Mouse (Mus musculus): ENCODE data around the gene Epha10. TPM values are rescaled to one million over a fixed set of nuclear protein-coding genes. Genes with fewer than 3 reads are reported as not detected.
"Not testable (repeated sequence)": the region's sequence is repeated elsewhere in the genome, so short reads cannot be mapped to it uniquely, and the experiment has no call there.

Gene Epha10
- polyA plus RNA-seq, 1 experiment from 2014 or later = 1.3 TPM

DNA sequence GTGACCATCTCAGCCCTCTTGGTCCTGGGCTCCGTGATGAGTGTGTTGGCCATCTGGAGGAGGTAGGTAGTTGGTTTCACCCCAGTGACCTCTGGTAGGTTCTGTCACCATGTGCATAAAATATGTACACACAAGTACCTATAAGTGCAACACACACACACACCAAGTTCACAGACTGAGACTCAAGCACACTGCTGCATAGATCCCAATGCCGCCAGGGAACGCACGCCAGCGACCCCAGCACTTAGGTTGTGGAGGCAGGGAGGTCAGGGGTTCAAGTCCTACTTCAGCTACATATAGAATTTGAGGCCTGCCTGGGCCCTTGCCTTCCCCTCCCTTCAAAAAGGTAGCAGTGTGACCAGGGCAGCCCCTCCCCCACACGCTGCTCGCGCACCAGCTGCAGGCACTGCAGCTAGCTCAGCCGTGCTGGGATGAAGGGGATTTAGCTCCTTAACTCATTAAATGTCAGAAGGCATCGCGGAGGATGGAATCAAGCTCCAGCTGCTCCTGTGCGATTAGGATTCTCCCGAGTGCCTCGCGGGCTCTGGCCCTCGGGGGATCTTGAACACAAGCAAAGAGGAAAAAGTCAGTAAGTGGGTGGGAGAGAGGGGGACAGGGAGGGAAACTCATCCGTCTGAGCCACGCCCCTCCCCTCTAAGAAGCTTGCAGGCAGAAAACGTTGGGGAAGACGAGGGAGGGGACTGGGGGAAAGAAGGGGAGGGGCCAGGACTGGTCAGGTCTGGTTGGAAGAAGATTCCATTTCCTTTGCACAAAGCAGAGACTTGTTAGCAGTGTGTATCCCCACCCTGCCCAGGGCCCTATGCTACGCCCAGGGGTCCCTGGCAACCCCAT, 25.5 kb downstream of the Epha10 start:
- Histone ChIP-seq H3K36me3 (replicated peaks) (no peaks in the 10 kb centered on the region), H3K9me3 (no peaks in the 10 kb centered on the region), H3K27ac (peak overlapping the region; percentile 84), H3K27me3 (ENCODE audit: poor library complexity, severe bottlenecking) (peaks cover 16% of the 10 kb centered on the region), H3K4me1 (peaks cover 37% of the 10 kb centered on the region), H3K4me3 (peak overlapping the region; percentile 47)
- DNase-seq (ENCODE audit: extremely low spot score, low spot score) = peak; percentile 76
- 5% methylated on average over 21 of the region's 21 CpGs for WGBS

DNA sequence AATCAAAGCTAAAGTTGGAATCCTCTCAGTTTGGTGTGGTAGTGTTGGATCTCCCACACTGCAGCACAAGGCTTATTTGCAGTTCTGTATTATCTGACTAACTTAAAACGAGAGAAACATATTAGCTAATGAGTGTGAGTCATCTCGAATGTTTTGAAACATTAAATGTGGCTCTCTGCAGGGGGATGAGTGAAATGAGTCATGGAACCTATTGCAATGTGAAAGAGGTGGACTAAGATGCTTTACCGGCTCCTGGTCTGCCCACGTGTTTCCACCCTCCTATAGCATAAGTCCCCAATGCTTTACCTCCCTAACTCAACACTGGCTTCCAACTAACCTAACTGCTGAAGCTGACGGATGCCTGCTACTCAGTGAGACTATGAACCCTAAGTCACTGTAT, 47.4 kb downstream of the Epha10 start:
- Histone ChIP-seq H3K36me3 (replicated peaks) (peaks cover 83% of the 10 kb centered on the region), H3K9me3 (no peaks in the 10 kb centered on the region), H3K4me1 (no peaks in the 10 kb centered on the region), H3K27me3 (ENCODE audit: poor library complexity, severe bottlenecking) (no peaks in the 10 kb centered on the region), H3K4me3 (no peak overlapping the region), H3K27ac (no peak overlapping the region)
- WGBS = 92% methylated on average over 5 of the region's 5 CpGs
- DNase-seq (ENCODE audit: extremely low spot score, low spot score) = no peak

DNA sequence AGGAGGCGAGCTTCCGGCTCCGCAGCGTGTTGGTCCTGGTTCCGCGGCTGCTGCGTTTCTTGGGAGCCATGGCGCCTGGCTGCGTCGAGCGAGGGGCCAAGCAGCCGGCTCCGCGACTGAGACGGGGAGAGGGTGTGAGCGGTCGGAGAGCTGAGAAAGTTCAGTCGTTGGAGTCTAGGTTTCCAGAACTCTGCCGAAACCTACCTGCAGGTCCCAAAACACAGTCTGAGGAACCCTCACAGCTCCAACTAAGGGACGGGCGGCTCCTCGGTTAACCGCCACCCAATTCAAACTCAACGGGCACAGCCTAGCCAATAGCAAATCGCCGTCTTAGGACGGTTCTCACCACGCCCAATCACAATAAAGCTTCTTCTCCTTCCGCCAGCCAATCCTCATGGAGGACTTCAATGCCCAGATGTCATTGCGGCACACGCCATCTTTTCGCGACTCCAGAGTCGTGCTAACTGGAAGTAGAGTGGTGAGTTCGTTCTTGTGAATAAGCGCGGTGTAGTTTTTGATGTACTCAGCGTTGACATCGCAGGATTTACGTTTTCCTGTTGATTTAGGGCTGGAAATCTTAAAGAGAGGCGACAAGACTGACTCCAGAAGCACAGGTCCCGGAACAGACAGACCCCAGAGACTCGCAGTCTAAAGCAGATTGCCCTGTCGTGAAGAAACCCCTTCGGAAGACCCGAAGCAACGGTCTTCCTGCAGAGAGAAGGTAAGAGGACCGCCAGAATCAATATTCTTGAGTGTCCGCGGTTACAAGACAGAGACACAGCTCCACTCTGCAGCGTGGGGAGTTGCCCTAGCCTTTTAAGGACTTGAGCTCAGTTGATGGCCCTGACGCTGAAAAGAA, 56.1 kb downstream of the Epha10 start, which contains the start of gene 9930104L06Rik:
9930104L06Rik (plus strand) TSS at position 436 of the 859 bp plus-strand sequence.
- WGBS = under 1% methylated on average over 52 of the region's 52 CpGs
- peak within 1 kb of the TSS; percentile 94 for H3K27ac ChIP-seq

DNA sequence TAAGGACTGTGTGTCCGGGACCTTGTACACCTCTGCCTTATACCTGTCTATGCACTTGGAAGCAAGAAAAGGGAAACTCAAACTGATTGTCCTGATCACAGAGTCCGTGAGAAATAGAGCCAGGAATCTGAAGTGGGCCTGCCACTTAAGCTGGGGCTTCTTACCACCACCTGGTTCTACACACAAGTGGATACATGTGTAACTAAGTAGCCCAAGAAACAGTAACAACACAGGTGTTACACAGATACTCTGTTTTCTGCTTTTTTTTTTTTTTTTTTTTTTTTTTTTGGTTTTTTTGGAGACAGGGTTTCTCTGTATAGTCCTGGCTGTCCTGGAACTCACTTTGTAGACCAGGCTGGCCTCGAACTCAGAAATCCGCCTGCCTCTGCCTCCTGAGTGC, 58.5 kb downstream of the Epha10 start, which contains the start of gene Cdca8:
Cdca8 (minus strand) TSS at position 101 of the 400 bp plus-strand sequence.
- not testable (repeated sequence) for H3K27ac ChIP-seq
- WGBS = 98% methylated on average over 4 of the region's 4 CpGs

More for the DNA sequence above, 56.1 kb downstream of the Epha10 start, which contains the start of gene 9930104L06Rik:
- peaks cover 42% of the 10 kb centered on the region for H3K36me3 ChIP-seq (replicated peaks)
- no peaks in the 10 kb centered on the region for H3K9me3 ChIP-seq
- H3K27me3 ChIP-seq (ENCODE audit: poor library complexity, severe bottlenecking) = no peaks in the 10 kb centered on the region
- DNase-seq (ENCODE audit: extremely low spot score, low spot score) = peak; percentile 93
- H3K4me3 ChIP-seq = peak within 1 kb of the TSS; percentile 93
- H3K4me1 ChIP-seq = peaks cover 29% of the 10 kb centered on the region

DNA sequence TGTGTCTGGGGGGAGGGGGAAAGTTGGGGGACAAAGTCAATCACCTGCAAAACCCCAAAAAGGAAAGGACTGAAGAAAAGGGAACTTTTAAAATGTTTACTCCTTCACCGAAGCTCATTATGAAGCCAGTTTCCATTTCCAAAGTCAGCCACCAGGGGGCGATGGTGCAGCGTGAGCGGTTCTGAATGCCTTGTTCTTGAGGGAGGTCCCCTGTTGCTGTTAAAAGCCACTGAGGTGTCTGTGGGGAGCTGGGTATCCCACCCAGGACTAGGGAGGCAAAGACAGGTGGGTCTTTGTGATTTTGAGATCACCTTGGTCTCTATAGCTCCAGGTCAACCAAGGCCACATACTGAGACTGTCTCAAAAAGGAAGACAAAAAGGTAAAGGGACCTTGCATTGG, 62.3 kb downstream of the Epha10 start:
- H3K36me3 ChIP-seq (replicated peaks) = peaks cover 52% of the 10 kb centered on the region

More for the DNA sequence above, 58.5 kb downstream of the Epha10 start, which contains the start of gene Cdca8:
- not testable (repeated sequence) for H3K4me3 ChIP-seq; DNase-seq (ENCODE audit: extremely low spot score, low spot score); H3K27me3 ChIP-seq (ENCODE audit: poor library complexity, severe bottlenecking); H3K9me3 ChIP-seq
- Histone ChIP-seq H3K4me1 (peaks cover 29% of the 10 kb centered on the region), H3K36me3 (replicated peaks) (peaks cover 56% of the 10 kb centered on the region)

DNA sequence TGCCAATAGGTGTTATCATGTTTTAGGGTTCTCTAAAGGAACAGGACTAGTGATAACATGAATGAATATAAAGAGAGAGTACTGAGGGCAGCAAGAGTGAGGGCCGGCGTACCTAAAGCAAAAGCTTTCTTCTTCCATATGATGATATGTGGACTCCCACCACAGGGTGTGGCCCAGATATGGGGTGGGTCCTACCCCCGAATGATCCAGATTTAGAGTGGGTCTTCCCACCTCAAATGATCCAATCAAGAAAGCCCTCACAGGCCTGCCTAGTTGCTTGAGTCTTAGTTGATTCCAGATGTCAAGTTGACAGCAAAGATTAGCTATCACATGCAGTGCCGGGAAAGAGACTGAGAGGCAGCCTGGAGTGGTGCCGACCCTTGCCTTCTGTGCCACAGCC, 63.1 kb downstream of the Epha10 start:
- Histone ChIP-seq H3K27me3 (ENCODE audit: poor library complexity, severe bottlenecking) (no peaks in the 10 kb centered on the region), H3K27ac (no peak overlapping the region), H3K36me3 (replicated peaks) (peaks cover 45% of the 10 kb centered on the region), H3K4me1 (peaks cover 12% of the 10 kb centered on the region), H3K4me3 (no peak overlapping the region), H3K9me3 (no peaks in the 10 kb centered on the region)
- no peak for DNase-seq (ENCODE audit: extremely low spot score, low spot score)
- WGBS = 75% methylated on average over 5 of the region's 5 CpGs

More for the DNA sequence above, 62.3 kb downstream of the Epha10 start:
- H3K27me3 ChIP-seq (ENCODE audit: poor library complexity, severe bottlenecking) = no peaks in the 10 kb centered on the region
- H3K9me3 ChIP-seq = no peaks in the 10 kb centered on the region
- H3K4me3 ChIP-seq = no peak overlapping the region; the same call in 1 of the 2 replicates
- H3K27ac ChIP-seq = no peak overlapping the region
- WGBS = 12% methylated on average over 4 of the region's 4 CpGs
- peak; percentile 81 for DNase-seq (ENCODE audit: extremely low spot score, low spot score)
- peaks cover 16% of the 10 kb centered on the region for H3K4me1 ChIP-seq

DNA sequence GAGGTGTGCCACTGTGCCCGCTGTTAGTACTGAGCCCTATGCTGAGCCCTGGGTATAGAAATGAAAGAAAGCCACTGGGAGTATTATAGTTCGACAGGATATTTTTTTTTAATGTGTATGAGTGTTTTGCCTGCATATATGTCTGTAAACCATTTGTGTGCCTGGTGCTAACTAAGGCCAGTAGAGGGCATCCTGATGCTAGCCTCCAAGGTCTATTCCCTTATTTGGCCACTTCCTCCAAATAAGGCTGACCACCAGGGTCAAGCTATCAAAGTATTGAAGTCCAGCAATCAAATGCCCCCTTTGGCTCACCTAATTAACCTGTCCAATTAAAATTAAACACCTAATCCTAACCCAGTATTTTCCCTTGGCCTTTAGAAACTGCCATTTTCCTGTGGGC, 64.3 kb downstream of the Epha10 start:
- Histone ChIP-seq H3K9me3 (no peaks in the 10 kb centered on the region), H3K36me3 (replicated peaks) (peaks cover 33% of the 10 kb centered on the region), H3K4me1 (peaks cover 12% of the 10 kb centered on the region), H3K27me3 (ENCODE audit: poor library complexity, severe bottlenecking) (no peaks in the 10 kb centered on the region), H3K27ac (0 out of 2 replicates have a peak overlapping the region, but pooled peaks have one; percentile 20), H3K4me3 (no peak overlapping the region)
- 65% methylated on average over 2 of the region's 2 CpGs for WGBS
- no peak for DNase-seq (ENCODE audit: extremely low spot score, low spot score)

DNA sequence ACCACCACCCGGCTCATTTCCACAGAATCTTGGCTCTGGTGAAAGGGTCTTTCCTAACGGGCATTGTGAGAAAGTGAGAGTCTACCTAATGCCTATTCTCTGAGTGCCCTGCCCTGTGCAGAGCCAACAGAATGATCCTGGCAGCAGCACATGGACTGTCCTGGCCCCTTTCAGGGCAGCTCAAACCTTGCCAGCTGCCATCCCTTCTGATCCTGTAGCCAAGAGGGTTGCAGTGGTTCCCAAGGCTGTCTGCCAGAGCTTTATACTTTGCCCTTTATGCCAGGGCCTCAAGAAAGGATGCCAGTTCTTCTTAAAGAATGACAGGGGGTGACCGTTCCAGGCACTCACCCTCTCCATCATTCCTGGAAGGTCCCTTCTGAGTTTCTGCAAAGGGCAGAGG, 68.8 kb downstream of the Epha10 start:
- H3K27me3 ChIP-seq (ENCODE audit: poor library complexity, severe bottlenecking) = 0 out of 2 replicates have a peak, but pooled peaks cover 3% of the 10 kb centered on the region
- H3K4me1 ChIP-seq = peaks cover 12% of the 10 kb centered on the region
- 0 out of 2 replicates have a peak, but pooled peaks cover 2% of the 10 kb centered on the region for H3K36me3 ChIP-seq (replicated peaks)
- no peak overlapping the region for H3K4me3 ChIP-seq
- no peak for DNase-seq (ENCODE audit: extremely low spot score, low spot score)
- 89% methylated on average over 3 of the region's 3 CpGs for WGBS
- H3K9me3 ChIP-seq = no peaks in the 10 kb centered on the region
- H3K27ac ChIP-seq = 0 out of 2 replicates have a peak overlapping the region, but pooled peaks have one; percentile 15

DNA sequence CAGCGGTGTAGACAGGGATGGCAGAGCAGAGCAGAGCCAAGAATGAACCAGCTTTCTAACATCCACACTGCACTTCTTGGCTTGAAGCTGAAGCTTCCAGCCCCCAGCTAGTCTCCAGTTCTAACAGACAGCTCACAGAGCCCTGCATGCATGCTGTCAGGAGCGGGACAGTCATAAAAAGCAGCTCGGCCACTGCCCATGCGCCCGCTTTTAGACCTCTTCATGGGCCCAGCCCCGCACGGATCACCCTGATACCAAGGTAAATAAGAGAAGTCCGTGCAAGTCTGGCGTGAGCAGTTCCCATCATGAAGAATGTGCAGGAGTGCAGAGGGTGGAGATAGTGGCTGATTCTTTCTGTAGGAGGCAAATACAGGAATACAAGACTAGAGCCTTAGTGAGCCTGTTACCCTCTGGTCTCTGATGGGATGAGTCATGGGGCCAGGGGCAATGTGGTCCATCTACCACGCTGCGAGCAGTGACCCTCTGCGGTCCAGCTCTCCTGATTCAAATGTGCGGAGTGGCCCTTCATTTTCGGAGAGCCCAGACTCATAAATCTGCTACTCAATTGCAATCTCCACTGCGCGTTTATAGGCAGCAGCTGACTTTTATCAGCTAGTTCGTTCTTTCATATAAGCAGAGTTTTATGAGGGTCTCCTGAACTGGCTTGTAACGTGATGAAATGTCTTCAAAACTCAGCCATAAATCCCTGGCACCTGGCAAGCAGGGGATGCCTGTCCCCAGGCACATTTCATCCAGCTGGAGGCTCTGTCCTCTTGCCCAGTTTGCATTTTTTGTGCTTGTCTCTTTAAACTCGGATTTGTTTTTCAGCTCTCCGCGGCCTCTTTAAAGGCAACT, 69.7 kb downstream of the Epha10 start:
- peak overlapping the region; percentile 37; the same call in 1 of the 2 replicates for H3K27ac ChIP-seq
- H3K4me3 ChIP-seq = no peak overlapping the region
- H3K9me3 ChIP-seq = no peaks in the 10 kb centered on the region
- no peak for DNase-seq (ENCODE audit: extremely low spot score, low spot score)
- H3K4me1 ChIP-seq = peaks cover 12% of the 10 kb centered on the region
- H3K36me3 ChIP-seq (replicated peaks) = 0 out of 2 replicates have a peak, but pooled peaks cover 2% of the 10 kb centered on the region
- H3K27me3 ChIP-seq (ENCODE audit: poor library complexity, severe bottlenecking) = 0 out of 2 replicates have a peak, but pooled peaks cover 3% of the 10 kb centered on the region
- WGBS = 89% methylated on average over 21 of the region's 21 CpGs

DNA sequence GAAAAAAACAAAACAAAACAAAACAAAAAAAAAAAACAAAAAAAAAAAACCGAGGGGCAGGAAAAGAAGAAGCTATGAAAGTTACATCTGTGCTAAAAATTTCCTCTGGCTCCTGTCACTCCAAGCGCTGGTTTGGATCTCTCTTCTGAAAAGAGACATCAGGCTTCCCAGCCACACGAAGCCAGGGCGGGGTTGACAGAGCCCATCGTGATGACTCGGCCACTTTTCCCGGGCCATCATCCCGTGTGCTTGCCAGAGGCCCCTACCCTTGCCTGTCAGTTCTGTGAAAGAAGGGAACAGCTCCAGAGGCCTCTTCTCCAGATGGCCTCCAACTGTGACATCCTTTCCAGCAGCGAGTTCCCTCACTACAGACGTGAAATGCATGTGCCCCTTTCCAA, 70.3 kb downstream of the Epha10 start:
- no peaks in the 10 kb centered on the region for H3K9me3 ChIP-seq
- H3K4me3 ChIP-seq = no peak overlapping the region
- WGBS = 57% methylated on average over 10 of the region's 10 CpGs
- H3K36me3 ChIP-seq (replicated peaks) = 0 out of 2 replicates have a peak, but pooled peaks cover under 1% of the 10 kb centered on the region
- H3K27me3 ChIP-seq (ENCODE audit: poor library complexity, severe bottlenecking) = 0 out of 2 replicates have a peak, but pooled peaks cover 3% of the 10 kb centered on the region
- no peak for DNase-seq (ENCODE audit: extremely low spot score, low spot score)
- no peak overlapping the region for H3K27ac ChIP-seq
- peaks cover 12% of the 10 kb centered on the region for H3K4me1 ChIP-seq

DNA sequence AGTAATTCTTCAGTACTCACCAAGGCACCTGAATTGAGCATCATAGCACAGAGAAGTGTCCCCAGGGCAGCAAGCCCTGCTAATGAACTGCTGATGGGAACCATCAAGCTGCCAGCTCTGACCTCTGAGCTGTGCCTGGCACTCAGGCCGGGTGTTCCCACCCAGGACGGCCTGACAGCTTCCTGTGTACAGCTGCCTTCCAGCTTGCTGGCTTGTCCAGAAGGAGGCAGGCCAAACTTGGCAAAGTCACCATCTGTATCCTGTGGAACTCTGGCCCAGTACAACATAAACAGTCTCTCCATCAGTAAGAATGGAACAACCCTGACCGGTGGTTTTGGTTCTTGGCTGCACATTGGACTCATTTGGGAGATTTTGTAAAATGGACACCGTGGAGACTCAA, 72.8 kb downstream of the Epha10 start:
- Histone ChIP-seq H3K27me3 (ENCODE audit: poor library complexity, severe bottlenecking) (0 out of 2 replicates have a peak, but pooled peaks cover 3% of the 10 kb centered on the region), H3K27ac (0 out of 2 replicates have a peak overlapping the region, but pooled peaks have one; percentile 20), H3K4me3 (no peak overlapping the region), H3K9me3 (no peaks in the 10 kb centered on the region), H3K4me1 (peaks cover 5% of the 10 kb centered on the region), H3K36me3 (replicated peaks) (no peaks in the 10 kb centered on the region)
- no peak for DNase-seq (ENCODE audit: extremely low spot score, low spot score)
- 73% methylated on average over 4 of the region's 4 CpGs for WGBS

Data from forebrain, embryonic 10.5 days (tissue).